Mouse (Mus musculus): ENCODE measurements around the gene Ccdc92b. TPM values are rescaled to one million over a fixed set of nuclear protein-coding genes. Genes with fewer than 3 reads are reported as not detected.
"Not testable (repeated sequence)": the region's sequence is repeated elsewhere in the genome, so short reads cannot be mapped to it uniquely, and the experiment has no call there.

The Ccdc92b gene
- total RNA-seq (2015; ENCODE audit: low replicate concordance) (91.3 and 114 TPM in 2 replicates), total RNA-seq (2017; ENCODE audit: low replicate concordance) (89.9 and 92.6 TPM in 2 replicates)

DNA sequence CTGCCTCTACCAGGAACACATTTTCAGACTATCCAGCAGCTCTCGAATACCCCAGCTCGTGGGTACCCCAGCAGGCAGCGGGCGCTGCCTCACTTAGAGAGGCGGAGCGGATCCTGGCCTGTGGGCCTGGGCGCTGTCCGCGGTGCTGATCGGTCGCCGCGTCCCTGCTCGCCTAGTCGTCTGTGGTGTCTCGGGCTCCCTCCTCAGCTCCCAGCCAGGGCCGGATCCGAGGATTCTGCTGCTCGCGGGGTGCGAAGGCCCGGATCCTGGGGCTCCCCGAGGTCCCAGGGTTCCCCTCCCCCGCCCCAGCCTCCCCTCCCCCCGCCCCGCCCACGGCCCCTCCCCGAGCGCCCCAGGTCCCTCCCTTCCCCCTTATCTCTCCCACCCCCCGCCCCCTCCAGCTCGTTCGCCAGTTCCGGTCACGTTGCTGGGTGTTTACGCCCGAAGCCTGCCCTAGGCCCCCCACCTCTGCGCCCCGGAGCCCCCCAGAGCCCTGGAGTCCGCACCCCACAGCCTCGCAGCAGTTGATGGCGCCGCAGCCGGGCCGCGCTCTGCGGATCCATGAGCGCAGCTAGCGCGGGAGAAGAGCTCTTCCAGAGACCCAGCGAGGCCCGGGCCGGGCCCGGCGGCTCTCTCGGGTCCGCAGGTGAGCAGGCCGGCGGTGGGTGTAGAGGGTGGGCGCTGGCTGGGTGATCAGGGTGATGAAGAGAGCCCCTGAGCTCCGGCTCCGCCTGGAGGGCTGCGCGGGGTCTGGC lies at the start of gene Ccdc92b:
Ccdc92b (plus strand) TSS at position 405 of the 755 bp plus-strand sequence.
- peak; percentile 59 for ATAC-seq (replicated peaks; ENCODE audit: low FRiP score, poor library complexity, severe bottlenecking)

- ATAC-seq (replicated peaks; ENCODE audit: low FRiP score, poor library complexity, severe bottlenecking): no peak
These were observed 49.7 kb upstream of the Ccdc92b start for GRCm38 (mm10) chr11:74569735-74570134.

GRCm38 (mm10) chr11:74572459-74573061 lies 46.8 kb upstream of the Ccdc92b start:
- peak; percentile 76 for ATAC-seq (replicated peaks; ENCODE audit: low FRiP score, poor library complexity, severe bottlenecking)

GRCm38 (mm10) chr11:74574768-74575434 lies 44.5 kb upstream of the Ccdc92b start:
- ATAC-seq (replicated peaks; ENCODE audit: low FRiP score, poor library complexity, severe bottlenecking): peak; percentile 32; the same call in 1 of the 2 replicates

- ATAC-seq (replicated peaks; ENCODE audit: low FRiP score, poor library complexity, severe bottlenecking): peak; percentile 60
These were observed 43.5 kb upstream of the Ccdc92b start for GRCm38 (mm10) chr11:74575940-74576339.

- peak; percentile 80 for ATAC-seq (replicated peaks; ENCODE audit: low FRiP score, poor library complexity, severe bottlenecking)
These were observed 42.3 kb upstream of the Ccdc92b start for GRCm38 (mm10) chr11:74577068-74577467.

DNA sequence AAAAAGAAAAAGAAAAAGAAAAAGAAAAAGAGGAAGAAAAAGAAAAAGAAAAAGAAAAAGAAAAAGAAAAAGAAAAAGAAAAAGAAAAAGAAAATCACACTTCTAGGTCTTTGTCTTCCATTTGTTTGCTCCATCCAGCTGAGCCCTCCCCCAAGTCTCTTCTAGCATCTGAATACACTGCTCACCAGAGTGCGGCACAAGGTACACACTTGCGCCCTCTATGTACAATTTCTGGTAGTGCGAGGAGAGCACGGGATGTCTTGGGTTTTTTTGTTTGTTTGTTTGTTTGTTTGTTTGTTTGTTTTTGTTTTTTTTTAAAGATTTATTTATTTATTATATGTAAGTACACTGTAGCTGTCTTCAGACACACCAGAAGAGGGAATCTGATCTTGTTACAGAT lies 38.1 kb upstream of the Ccdc92b start:
- ATAC-seq (replicated peaks; ENCODE audit: low FRiP score, poor library complexity, severe bottlenecking): not testable (repeated sequence)

DNA sequence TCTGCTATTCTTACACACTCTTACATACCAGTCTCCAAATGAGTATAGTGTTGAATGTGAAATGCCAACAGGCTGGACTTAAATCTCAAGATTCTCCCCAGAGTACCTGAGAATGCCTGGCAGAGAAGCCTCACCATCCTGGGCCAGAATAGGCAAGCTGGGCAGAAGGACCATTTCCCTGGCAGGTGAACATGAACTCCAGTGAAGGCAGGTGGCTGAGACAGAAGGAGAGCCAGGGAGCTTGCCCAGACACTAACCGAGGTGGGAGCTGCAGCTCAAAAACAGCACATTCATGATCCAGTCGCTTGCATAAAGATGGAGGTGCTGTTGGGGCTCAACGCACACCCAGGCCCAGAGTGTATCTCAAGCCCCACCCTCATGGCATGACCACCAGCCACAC lies 36.9 kb upstream of the Ccdc92b start:
- ATAC-seq (replicated peaks; ENCODE audit: low FRiP score, poor library complexity, severe bottlenecking): no peak

- ATAC-seq (replicated peaks; ENCODE audit: low FRiP score, poor library complexity, severe bottlenecking): no peak
These were observed 35.5 kb upstream of the Ccdc92b start for GRCm38 (mm10) chr11:74583824-74584349.

- no peak for ATAC-seq (replicated peaks; ENCODE audit: low FRiP score, poor library complexity, severe bottlenecking)
These were observed 34.3 kb upstream of the Ccdc92b start for GRCm38 (mm10) chr11:74584946-74585723.

DNA sequence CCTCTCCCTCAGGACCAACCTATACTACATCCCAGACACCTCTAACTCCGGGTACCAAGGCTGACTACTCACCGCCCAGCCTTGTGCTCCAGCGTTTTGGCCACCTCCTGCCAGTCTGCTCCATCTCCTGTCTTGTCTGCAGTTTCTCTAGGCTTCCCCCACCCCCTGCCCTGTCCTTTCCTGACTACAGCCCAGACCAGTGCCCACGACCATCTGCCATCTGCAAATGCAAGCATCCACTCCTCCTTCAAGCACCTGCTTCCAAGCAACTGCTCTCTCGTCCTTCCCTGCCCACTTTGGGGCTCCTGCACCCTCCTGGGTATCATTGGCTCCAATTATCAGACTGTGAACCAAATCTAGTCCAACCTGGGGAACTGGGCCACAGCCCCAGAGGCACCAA lies 33.0 kb upstream of the Ccdc92b start:
- ATAC-seq (replicated peaks; ENCODE audit: low FRiP score, poor library complexity, severe bottlenecking): no peak

DNA sequence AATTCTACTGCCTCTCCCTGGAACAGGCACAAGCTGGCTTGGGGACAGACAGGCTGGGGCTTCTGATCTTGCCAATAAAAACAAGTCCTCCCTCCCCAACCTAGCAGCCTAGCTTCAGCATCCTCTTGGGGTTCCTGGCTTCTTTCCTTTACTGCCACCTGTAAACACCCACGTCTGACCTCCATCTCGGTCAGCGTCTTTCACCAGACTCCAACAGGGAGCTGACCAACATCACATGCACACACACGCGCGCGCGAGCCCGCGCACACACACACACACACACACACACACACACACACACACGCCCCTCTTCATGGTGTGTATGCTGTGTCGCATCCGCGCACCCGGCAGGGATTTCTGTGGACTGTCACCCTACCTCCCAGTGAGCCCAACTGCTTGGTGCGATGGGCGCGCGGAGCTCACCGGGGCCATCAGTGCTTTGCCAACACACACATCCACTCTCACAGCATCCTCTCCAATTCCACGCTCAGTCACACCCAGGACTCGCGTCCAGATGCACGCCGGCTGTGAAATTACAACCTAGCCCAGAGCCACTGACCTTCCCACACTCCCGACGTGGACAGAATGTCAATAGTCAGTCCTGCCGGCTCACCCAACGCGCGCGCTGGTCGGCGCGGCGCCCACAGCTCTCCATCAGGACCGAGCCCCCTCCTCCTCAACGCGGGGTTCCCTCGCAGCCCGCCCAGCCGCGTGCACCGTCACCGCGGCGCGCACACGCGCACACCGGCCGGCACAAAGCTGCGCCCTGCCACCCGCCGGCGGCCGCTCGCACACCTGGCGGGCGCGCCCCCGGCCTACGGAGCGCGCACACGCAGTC lies 29.8 kb upstream of the Ccdc92b start:
- ATAC-seq (replicated peaks; ENCODE audit: low FRiP score, poor library complexity, severe bottlenecking): no peak

- no peak for ATAC-seq (replicated peaks; ENCODE audit: low FRiP score, poor library complexity, severe bottlenecking)
These were observed 29.2 kb upstream of the Ccdc92b start for GRCm38 (mm10) chr11:74590239-74590596.

GRCm38 (mm10) chr11:74590691-74591090 lies 28.7 kb upstream of the Ccdc92b start:
- ATAC-seq (replicated peaks; ENCODE audit: low FRiP score, poor library complexity, severe bottlenecking): no peak

DNA sequence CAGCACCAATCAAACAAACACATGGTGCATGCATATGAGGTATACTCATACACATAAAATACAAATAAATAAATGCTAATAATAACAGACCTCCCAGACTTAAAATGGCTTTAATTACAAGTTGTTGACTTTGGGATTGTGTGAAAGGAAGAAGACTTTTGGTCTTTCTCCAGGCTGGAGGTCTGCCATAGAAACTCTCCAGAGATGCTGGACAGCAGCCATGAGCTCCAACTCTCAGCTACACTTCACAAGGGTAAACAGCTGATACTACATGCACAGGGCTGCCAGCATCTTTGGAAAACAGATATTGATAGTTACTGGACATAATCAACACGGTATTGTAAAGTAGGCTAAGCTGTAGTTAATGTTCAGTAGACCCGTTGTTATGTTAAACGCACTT lies 27.2 kb upstream of the Ccdc92b start:
- no peak for ATAC-seq (replicated peaks; ENCODE audit: low FRiP score, poor library complexity, severe bottlenecking)

DNA sequence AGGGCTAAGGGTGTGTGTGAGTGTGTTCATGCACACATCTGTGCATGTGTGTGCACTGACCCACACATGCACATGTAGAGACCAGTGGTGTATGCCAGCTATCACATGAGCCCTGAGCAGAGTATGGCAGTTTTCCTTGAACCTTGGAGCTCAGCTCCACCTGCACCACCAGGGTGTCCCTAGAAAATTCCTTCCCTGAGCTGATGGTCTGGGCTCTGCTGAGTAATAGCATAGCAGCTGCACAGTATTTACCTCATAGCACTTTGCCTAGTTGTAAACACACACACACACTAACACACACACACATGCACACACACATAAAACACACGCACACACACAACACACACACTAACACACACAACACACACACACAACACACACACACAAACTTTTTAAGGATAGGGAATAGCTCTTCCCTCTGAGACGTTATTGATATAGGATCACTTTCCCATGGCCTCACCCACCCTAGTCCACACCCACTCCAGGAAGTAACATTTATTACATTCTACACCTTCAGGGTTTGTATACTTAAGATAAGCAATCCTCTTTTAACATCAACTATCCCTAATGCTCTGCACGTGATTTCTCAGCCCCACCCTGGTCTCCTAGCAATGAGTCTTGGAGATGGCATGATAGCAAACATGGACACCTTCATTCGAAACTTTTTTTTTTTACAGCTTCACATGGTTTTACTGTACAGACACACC lies 22.0 kb upstream of the Ccdc92b start:
- ATAC-seq (replicated peaks; ENCODE audit: low FRiP score, poor library complexity, severe bottlenecking): no peak

DNA sequence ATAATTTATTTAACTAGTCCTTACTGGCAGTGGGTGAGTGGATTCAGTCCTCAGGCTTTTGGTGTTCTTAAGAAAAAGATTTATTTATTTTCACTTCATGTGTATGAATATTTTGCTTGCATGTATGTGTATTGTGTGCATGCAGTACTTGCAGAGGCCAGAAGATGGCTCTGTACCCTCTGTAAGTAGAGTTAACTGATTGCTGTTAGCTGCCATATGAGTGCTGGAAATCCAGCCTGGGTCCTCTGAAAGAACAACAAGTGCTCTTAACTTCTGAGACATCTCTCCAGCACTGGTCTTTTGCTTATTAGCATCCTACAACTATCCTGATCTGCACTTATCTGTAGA lies 21.4 kb upstream of the Ccdc92b start:
- ATAC-seq (replicated peaks; ENCODE audit: low FRiP score, poor library complexity, severe bottlenecking): no peak

DNA sequence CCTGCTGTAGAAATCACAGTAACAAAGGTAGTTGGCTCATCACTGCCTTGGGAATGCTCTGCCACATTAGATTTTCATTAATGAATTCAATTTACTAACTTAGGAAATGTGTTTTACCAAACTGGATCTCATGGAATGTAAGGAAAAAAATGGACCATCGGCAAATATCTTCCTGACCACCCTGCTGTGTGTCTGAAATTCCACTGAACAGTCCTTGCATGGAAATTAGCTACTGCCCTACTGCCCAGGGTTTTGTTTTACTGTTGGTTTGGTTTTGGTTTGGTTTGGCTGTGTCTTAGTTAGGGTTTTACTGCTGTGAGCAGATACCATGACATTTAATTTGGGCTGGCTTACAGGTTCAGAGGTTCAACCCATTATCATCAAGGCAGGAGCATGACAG lies 17.1 kb upstream of the Ccdc92b start:
- no peak for ATAC-seq (replicated peaks; ENCODE audit: low FRiP score, poor library complexity, severe bottlenecking)

DNA sequence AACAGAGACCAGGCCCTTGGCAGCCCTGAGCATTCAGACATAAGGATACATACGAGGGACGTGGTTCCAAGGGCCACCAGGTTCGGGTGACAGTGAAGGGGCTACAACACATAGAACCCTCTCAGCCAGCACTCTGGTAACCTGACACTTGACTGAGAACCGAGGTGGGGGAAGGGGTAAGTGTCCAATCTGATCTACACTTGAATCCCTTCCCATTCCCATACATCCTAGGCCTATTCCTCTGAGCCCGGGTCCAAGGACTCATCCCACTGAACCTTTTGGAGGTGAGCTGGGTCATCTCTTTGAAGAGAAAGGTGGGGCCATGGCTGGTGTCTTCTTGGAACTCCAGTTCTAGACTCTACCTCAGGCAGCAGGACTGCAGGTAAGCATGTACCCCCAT lies 9.3 kb upstream of the Ccdc92b start:
- ATAC-seq (replicated peaks; ENCODE audit: low FRiP score, poor library complexity, severe bottlenecking): no peak
